Mouse (Mus musculus): Measurements from ENCODE around the gene Nutm1. TPM values are rescaled to one million over a fixed set of nuclear protein-coding genes. Genes with fewer than 3 reads are reported as not detected.
"Not testable (repeated sequence)": the region's sequence is repeated elsewhere in the genome, so short reads cannot be mapped to it uniquely, and the experiment has no call there.

Gene Nutm1
- polyA plus RNA-seq (2017; shearing (Covaris generic)) = not detected

GRCm38 (mm10) chr2:112259241-112259962 lies at the start of gene Nutm1:
TSS of gene Nutm1 (minus strand) at chr2:112259291.
- peak; percentile 17 for ATAC-seq

DNA sequence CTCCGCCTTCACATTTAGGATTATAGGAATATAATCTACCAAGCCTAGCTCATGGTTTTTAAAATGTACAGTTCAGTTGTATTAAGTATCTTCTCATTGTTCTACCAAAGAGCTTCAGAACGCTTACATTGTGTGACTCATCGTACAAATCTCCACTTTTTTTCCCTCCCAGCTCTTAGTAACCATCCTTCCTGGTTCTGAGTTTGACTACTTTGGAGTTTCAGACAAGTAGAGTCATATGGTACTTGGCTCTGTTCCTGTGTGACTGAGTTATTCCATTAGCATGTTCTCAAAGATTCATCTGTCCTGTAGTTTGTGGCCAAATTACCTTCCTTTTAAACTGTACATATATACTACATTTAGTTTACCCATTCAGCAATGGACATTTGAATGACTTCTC lies 49.6 kb upstream of the Nutm1 start:
- peak; percentile 26 for ATAC-seq

GRCm38 (mm10) chr2:112298221-112298620 lies 39.1 kb upstream of the Nutm1 start:
- ATAC-seq = no peak

DNA sequence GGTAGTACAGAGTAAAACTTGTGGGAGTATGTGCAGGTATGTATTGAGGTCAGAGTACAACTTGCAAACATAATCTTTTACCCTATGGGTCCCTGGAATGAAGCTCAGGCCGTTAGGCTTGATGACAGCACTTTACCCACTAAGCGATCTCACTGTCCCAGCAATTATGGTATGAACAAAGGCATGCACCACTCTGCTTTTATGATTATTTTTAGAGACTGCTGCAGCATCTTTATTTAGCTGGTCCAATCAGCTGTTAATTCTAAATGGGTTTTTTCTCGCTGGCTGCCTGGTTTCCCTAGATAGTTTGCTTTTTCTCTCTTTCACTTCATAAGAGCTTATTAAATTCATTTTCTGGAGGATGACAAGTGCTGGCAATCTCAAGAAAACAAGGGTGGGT lies 37.1 kb upstream of the Nutm1 start:
- no peak for ATAC-seq

DNA sequence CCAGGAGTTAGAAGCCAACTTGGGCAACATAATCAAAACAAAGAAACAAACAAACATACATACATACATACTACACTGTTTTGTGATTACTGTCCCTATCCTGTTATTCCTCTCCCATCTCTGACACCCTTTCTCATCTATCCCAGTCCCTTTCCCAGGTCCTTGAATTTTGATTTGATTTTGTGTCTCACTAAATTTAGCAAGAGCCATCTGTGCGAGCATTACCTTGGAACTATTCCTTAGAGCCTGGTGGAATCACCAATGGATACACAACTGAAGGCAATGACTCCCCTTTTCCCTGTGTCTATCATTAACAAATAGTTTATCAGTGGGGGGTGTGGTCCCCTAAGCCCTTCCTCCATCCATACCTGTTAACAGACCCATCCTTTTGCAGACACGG lies 33.7 kb upstream of the Nutm1 start:
- no peak for ATAC-seq

GRCm38 (mm10) chr2:112289507-112289906 lies 30.4 kb upstream of the Nutm1 start:
- ATAC-seq = no peak

- ATAC-seq = no peak
Observed at GRCm38 (mm10) chr2:112287059-112287458, 28.0 kb upstream of the Nutm1 start.

DNA sequence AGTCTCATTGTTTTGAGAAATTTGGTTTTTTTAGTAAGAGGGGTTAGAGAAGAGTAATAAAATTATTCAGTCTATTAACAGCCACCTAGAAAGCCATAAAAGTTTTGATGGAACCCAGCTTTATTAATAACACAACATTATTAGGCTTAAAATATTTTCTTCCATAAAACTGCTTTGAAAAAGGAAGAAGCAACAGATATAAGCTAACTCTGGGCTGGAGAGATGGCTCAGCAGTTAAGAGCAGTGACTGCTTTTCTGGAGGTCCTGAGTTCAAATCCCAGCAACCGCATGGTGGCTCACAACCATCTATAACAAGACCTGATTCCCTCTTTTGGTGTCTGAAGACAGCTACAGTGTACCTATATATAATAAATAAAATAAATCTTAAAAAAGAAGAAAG lies 27.0 kb upstream of the Nutm1 start:
- ATAC-seq = not testable (repeated sequence)

GRCm38 (mm10) chr2:112285031-112285390 lies 25.9 kb upstream of the Nutm1 start:
- ATAC-seq = no peak

DNA sequence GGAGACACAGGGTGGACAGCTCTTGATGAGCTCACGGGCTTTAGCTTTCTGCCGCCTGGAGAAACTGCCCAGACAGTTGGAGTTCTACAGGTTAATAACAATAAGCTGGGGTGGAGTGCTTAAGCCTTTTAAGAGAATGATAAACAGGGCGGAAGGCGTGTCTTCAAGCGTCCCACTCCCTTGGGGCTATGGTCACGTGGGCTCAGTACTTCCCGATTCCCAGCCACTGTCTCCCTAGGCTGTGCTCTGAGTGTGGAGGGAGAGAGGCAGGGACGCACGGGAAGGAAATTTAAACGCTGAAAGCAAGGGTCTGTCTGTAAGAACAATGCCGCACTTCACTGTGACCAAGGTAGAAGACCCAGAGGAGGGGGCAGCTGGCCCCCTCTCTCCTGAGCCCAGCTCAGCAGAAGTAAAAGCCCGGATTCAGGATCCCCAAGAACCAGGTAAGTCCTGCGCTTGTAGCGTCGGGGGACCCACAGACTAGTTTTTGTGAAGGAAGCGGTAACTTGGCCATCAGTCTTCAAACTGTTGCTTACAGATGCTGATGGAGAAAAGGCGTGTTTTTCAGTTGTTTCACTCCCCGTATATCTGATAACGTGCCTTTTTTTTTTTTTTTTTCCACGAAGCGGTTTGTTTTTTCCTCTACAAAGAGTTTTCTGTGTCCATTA lies 25.4 kb upstream of the Nutm1 start:
- peak; percentile 68 for ATAC-seq

- no peak for ATAC-seq
Observed at GRCm38 (mm10) chr2:112282846-112283245, 23.8 kb upstream of the Nutm1 start.

GRCm38 (mm10) chr2:112276870-112277269 lies 17.8 kb upstream of the Nutm1 start:
- ATAC-seq = no peak

GRCm38 (mm10) chr2:112273474-112273873 lies 14.4 kb upstream of the Nutm1 start:
- no peak for ATAC-seq

GRCm38 (mm10) chr2:112272909-112273308 lies 13.8 kb upstream of the Nutm1 start:
- no peak for ATAC-seq

- no peak for ATAC-seq
Observed at GRCm38 (mm10) chr2:112270011-112270410, 10.9 kb upstream of the Nutm1 start.

GRCm38 (mm10) chr2:112267547-112268269 lies 8.6 kb upstream of the Nutm1 start:
- ATAC-seq = peak; percentile 27

- no peak for ATAC-seq
Observed at GRCm38 (mm10) chr2:112266780-112267179, 7.7 kb upstream of the Nutm1 start.

- peak; percentile 19 for ATAC-seq
Observed at GRCm38 (mm10) chr2:112266242-112266592, 7.1 kb upstream of the Nutm1 start, which contains the start of gene Gm21985. TSS of gene Gm21985 (plus strand) at chr2:112266314.

DNA sequence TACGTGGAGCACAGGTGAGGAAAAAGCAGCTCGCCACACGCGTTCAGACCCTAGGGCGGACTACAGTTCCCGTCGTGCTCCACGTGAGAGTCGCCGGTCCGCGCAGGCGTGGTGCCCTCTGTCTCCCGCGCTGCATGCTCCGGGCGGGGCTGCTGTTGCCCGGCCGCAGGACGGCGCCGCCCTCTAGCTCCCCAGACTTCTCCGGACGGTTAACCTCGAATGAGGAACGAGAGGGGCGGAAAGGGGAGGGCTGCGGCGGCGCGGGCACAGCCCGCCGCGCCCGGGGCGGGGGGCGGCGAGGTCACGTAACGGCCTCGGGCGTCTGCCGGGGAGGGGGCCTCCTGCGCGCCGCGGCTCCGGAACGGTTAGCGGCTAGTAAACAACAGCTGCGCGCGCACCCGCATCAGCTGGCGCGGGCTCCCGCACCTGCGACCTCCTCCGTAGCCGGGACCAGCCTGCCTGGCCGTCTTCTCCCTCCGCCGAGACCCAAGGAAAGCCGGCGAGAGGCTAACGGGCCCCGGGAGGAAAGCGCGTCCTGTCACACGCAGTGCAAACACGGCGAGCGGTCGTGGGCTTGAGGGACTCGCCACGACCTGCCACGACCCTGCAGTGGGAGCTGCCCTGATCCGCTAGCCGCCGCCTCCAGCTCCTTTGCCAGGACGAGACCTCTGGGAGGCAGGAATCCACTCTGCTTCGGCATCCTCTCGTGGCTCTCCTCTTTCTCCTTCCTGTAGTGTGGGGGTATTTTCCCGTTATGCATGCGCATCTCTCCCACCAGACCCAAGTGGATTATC lies 6.6 kb upstream of the Nutm1 start, which contains the start of gene Slc12a6:
Slc12a6 (plus strand) TSS at position 378 of the 794 bp plus-strand sequence.
- ATAC-seq = peak; percentile 69

GRCm38 (mm10) chr2:112264364-112264763 lies 5.3 kb upstream of the Nutm1 start:
- ATAC-seq = no peak

- ATAC-seq = no peak
Observed at GRCm38 (mm10) chr2:112262779-112263295, 3.7 kb upstream of the Nutm1 start.
